Mouse (Mus musculus) hindbrain, embryonic 16.5 days (tissue): ENCODE measurements at regions not wholly inside any gene's neighbourhood (a gene's known extent, or its start where the extent isn't known, plus 50 kb on each side); places are given as distances from the start of the nearest gene placed in this dataset.
"Not testable (repeated sequence)": the region's sequence is repeated elsewhere in the genome, so short reads cannot be mapped to it uniquely, and the experiment has no call there.

Experiments
- ATAC-seq: fragments of 200-750 bp; cut with Nextera tagmentation; 2 replicates; pipeline ENCODE4 v1.8.0; 2017; ENCODE audit warnings: moderate TSS enrichment, moderate library complexity
- H3K27ac ChIP-seq: fragments of 300-500 bp; sonication (generic); 2 replicates; pipeline ENCODE4 v1.5.1; 2014; ENCODE audit warnings: low read depth, mild to moderate bottlenecking, control low read depth, low read length, moderate library complexity
- H3K27me3 ChIP-seq: fragments of 300-500 bp; sonication (generic); replicated peaks from 2 replicates; pipeline ENCODE4 v1.6.1; 2014; ENCODE audit warnings: low read length; ENCODE audit not compliant: control insufficient read depth, insufficient read depth
- H3K36me3 ChIP-seq: fragments of 300-500 bp; sonication (generic); 2 replicates; pipeline ENCODE4 v1.6.1; 2014; ENCODE audit warnings: mild to moderate bottlenecking, low read length, moderate library complexity, mixed read lengths; ENCODE audit not compliant: control insufficient read depth, insufficient read depth
- H3K4me1 ChIP-seq: fragments of 300-500 bp; sonication (generic); 2 replicates; pipeline ENCODE4 v1.6.1; 2014; ENCODE audit warnings: low read depth, low read length; ENCODE audit not compliant: control insufficient read depth, insufficient read depth
- H3K4me2 ChIP-seq: fragments of 300-500 bp; sonication (generic); 2 replicates; pipeline ENCODE4 v1.6.1; 2014; ENCODE audit warnings: mild to moderate bottlenecking, low read length, control low read depth, moderate library complexity
- H3K4me3 ChIP-seq: fragments of 300-500 bp; sonication (generic); 2 replicates; pipeline ENCODE4 v1.5.1; 2014; ENCODE audit warnings: mild to moderate bottlenecking, low read length, control low read depth, moderate library complexity
- H3K9ac ChIP-seq: fragments of 300-500 bp; sonication (generic); 2 replicates; pipeline ENCODE4 v1.6.1; 2014; ENCODE audit warnings: low read depth, mild to moderate bottlenecking, control low read depth, low read length, moderate library complexity
- H3K9me3 ChIP-seq: fragments of 300-500 bp; sonication (generic); 2 replicates; pipeline ENCODE4 v1.6.1; 2014; ENCODE audit warnings: mild to moderate bottlenecking, low read length, moderate library complexity; ENCODE audit not compliant: control insufficient read depth
- WGBS: fragments of 180-500 bp; shearing (Covaris S2); extraction: QIAGEN DNeasy Blood & Tissue Kit; methylation state at CpG from one replicate; pipeline ENCODE4 v1.1.7; 2014; 5-methylcytosine and 5-hydroxymethylcytosine counted together

GRCm38 (mm10) chr7:60352206-60352605, 212.2 kb upstream of the Snrpn start:
- H3K27ac ChIP-seq, H3K4me3 ChIP-seq, H3K9me3 ChIP-seq, H3K27me3 ChIP-seq, H3K4me1 ChIP-seq, H3K36me3 ChIP-seq, H3K9ac ChIP-seq, H3K4me2 ChIP-seq, ATAC-seq: not testable (repeated sequence)
- WGBS: 75% methylated on average over 2 of the region's 2 CpGs
